Mouse (Mus musculus): Measurements from ENCODE around the gene Rgl1. TPM values are rescaled to one million over a fixed set of nuclear protein-coding genes. Genes with fewer than 3 reads are reported as not detected.
"Not testable (repeated sequence)": the region's sequence is repeated elsewhere in the genome, so short reads cannot be mapped to it uniquely, and the experiment has no call there.

The Rgl1 gene
- polyA plus RNA-seq, 1 experiment from 2014 or later: 54.1 TPM

GRCm38 (mm10) chr1:152779071-152779737 lies 13.1 kb upstream of the Rgl1 start:
- peaks cover 6% of the 10 kb centered on the region; the same call in 1 of the 2 replicates for H3K4me1 ChIP-seq
- no peak overlapping the region for H3K27ac ChIP-seq (replicated peaks)
- peak; percentile 61 for ATAC-seq (ENCODE audit: extremely low read depth, insufficient number of reproducible peaks, low FRiP score, low TSS enrichment)
- no peaks in the 10 kb centered on the region for H3K27me3 ChIP-seq (replicated peaks)
- H3K9ac ChIP-seq: no peak overlapping the region
- H3K36me3 ChIP-seq: peaks cover 25% of the 10 kb centered on the region
- H3K4me3 ChIP-seq: no peak overlapping the region
- peak overlapping the region; percentile 23; the same call in 1 of the 2 replicates for H3K4me2 ChIP-seq
- H3K9me3 ChIP-seq: no peaks in the 10 kb centered on the region
- WGBS: 18% methylated on average over 10 of the region's 10 CpGs

GRCm38 (mm10) chr1:152774601-152775000 lies 8.4 kb upstream of the Rgl1 start:
- H3K4me2 ChIP-seq; H3K4me1 ChIP-seq; ATAC-seq (ENCODE audit: extremely low read depth, insufficient number of reproducible peaks, low FRiP score, low TSS enrichment); H3K9ac ChIP-seq; H3K27ac ChIP-seq (replicated peaks); H3K27me3 ChIP-seq (replicated peaks); H3K9me3 ChIP-seq; H3K4me3 ChIP-seq: not testable (repeated sequence)
- 94% methylated on average over 3 of the region's 3 CpGs for WGBS
- peaks cover 70% of the 10 kb centered on the region for H3K36me3 ChIP-seq

GRCm38 (mm10) chr1:152771016-152771415 lies 4.9 kb upstream of the Rgl1 start:
- Histone ChIP-seq H3K27me3 (replicated peaks) (no peaks in the 10 kb centered on the region), H3K4me3 (no peak overlapping the region), H3K4me2 (no peak overlapping the region), H3K9me3 (no peaks in the 10 kb centered on the region), H3K36me3 (peaks cover 76% of the 10 kb centered on the region), H3K4me1 (peaks cover 10% of the 10 kb centered on the region), H3K27ac (replicated peaks) (no peak overlapping the region), H3K9ac (no peak overlapping the region)
- WGBS: 82% methylated on average over 9 of the region's 9 CpGs
- ATAC-seq (ENCODE audit: extremely low read depth, insufficient number of reproducible peaks, low FRiP score, low TSS enrichment): no peak

GRCm38 (mm10) chr1:152767749-152768488 lies 1.8 kb upstream of the Rgl1 start:
- Histone ChIP-seq H3K4me3 (peak overlapping the region; percentile 90), H3K4me2 (peak overlapping the region; percentile 91), H3K9ac (peak overlapping the region; percentile 98; the same call in 1 of the 2 replicates), H3K4me1 (peaks cover 19% of the 10 kb centered on the region), H3K9me3 (no peaks in the 10 kb centered on the region), H3K36me3 (peaks cover 45% of the 10 kb centered on the region), H3K27me3 (replicated peaks) (peaks cover 12% of the 10 kb centered on the region), H3K27ac (replicated peaks) (no peak overlapping the region)
- 7% methylated on average over 5 of the region's 5 CpGs for WGBS
- ATAC-seq (ENCODE audit: extremely low read depth, insufficient number of reproducible peaks, low FRiP score, low TSS enrichment): no peak

- no peaks in the 10 kb centered on the region for H3K9me3 ChIP-seq
- H3K36me3 ChIP-seq: peaks cover 37% of the 10 kb centered on the region
- peak; percentile 44 for ATAC-seq (ENCODE audit: extremely low read depth, insufficient number of reproducible peaks, low FRiP score, low TSS enrichment)
- under 1% methylated on average over 60 of the region's 60 CpGs for WGBS
- peak overlapping the region; percentile 90 for H3K4me3 ChIP-seq
- peaks cover 19% of the 10 kb centered on the region for H3K4me1 ChIP-seq
- H3K9ac ChIP-seq: peak overlapping the region; percentile 98
- peak overlapping the region; percentile 91 for H3K4me2 ChIP-seq
- H3K27me3 ChIP-seq (replicated peaks): peaks cover 12% of the 10 kb centered on the region
- peak overlapping the region; percentile 94 for H3K27ac ChIP-seq (replicated peaks)
These were observed 925 bp upstream of the Rgl1 start for GRCm38 (mm10) chr1:152766804-152767748.

GRCm38 (mm10) chr1:152761791-152762190 lies 4.4 kb downstream of the Rgl1 start:
- H3K27me3 ChIP-seq (replicated peaks): peaks cover 12% of the 10 kb centered on the region
- H3K4me2 ChIP-seq: no peak overlapping the region
- H3K4me3 ChIP-seq: no peak overlapping the region
- no peak for ATAC-seq (ENCODE audit: extremely low read depth, insufficient number of reproducible peaks, low FRiP score, low TSS enrichment)
- 65% methylated on average over 2 of the region's 2 CpGs for WGBS
- H3K4me1 ChIP-seq: peaks cover 8% of the 10 kb centered on the region
- H3K9ac ChIP-seq: no peak overlapping the region
- no peaks in the 10 kb centered on the region for H3K9me3 ChIP-seq
- H3K27ac ChIP-seq (replicated peaks): no peak overlapping the region
- no peaks in the 10 kb centered on the region for H3K36me3 ChIP-seq

- Histone ChIP-seq H3K36me3 (no peaks in the 10 kb centered on the region), H3K4me3 (no peak within 1 kb of the TSS), H3K4me2 (no peak within 1 kb of the TSS), H3K27ac (replicated peaks) (no peak within 1 kb of the TSS), H3K4me1 (peaks cover 10% of the 10 kb centered on the region), H3K9ac (no peak within 1 kb of the TSS), H3K9me3 (no peaks in the 10 kb centered on the region), H3K27me3 (replicated peaks) (no peaks in the 10 kb centered on the region)
- ATAC-seq (ENCODE audit: extremely low read depth, insufficient number of reproducible peaks, low FRiP score, low TSS enrichment): no peak
- WGBS: 64% methylated on average over 13 of the region's 13 CpGs
These were observed 15.7 kb downstream of the Rgl1 start, which contains the start of gene Apobec4 for GRCm38 (mm10) chr1:152750312-152750965. Apobec4 (plus strand) TSS chr1:152750551.

GRCm38 (mm10) chr1:152749276-152749675 lies 16.9 kb downstream of the Rgl1 start:
- Histone ChIP-seq H3K9me3 (no peaks in the 10 kb centered on the region), H3K36me3 (no peaks in the 10 kb centered on the region), H3K9ac (no peak overlapping the region; the same call in 1 of the 2 replicates), H3K27me3 (replicated peaks) (no peaks in the 10 kb centered on the region), H3K4me2 (no peak overlapping the region), H3K4me3 (no peak overlapping the region), H3K4me1 (peaks cover 10% of the 10 kb centered on the region), H3K27ac (replicated peaks) (no peak overlapping the region)
- ATAC-seq (ENCODE audit: extremely low read depth, insufficient number of reproducible peaks, low FRiP score, low TSS enrichment): no peak
- 63% methylated on average over 9 of the region's 9 CpGs for WGBS

GRCm38 (mm10) chr1:152746426-152746825 lies 19.7 kb downstream of the Rgl1 start:
- WGBS: 8% methylated on average over 5 of the region's 5 CpGs

GRCm38 (mm10) chr1:152743095-152743826 lies 22.9 kb downstream of the Rgl1 start:
- peaks cover 26% of the 10 kb centered on the region for H3K4me1 ChIP-seq
- peak overlapping the region; percentile 27; the same call in 1 of the 2 replicates for H3K4me2 ChIP-seq
- no peaks in the 10 kb centered on the region for H3K36me3 ChIP-seq
- H3K4me3 ChIP-seq: no peak overlapping the region
- no peaks in the 10 kb centered on the region for H3K27me3 ChIP-seq (replicated peaks)
- WGBS: 33% methylated on average over 15 of the region's 15 CpGs
- H3K27ac ChIP-seq (replicated peaks): no peak overlapping the region; the same call in 1 of the 2 replicates
- ATAC-seq (ENCODE audit: extremely low read depth, insufficient number of reproducible peaks, low FRiP score, low TSS enrichment): no peak
- no peaks in the 10 kb centered on the region for H3K9me3 ChIP-seq
- no peak overlapping the region for H3K9ac ChIP-seq

More at GRCm38 (mm10) chr1:152746426-152746825, 19.7 kb downstream of the Rgl1 start:
- H3K27ac ChIP-seq (replicated peaks): no peak overlapping the region
- no peaks in the 10 kb centered on the region for H3K27me3 ChIP-seq (replicated peaks)
- H3K4me2 ChIP-seq: no peak overlapping the region
- H3K9me3 ChIP-seq: no peaks in the 10 kb centered on the region
- no peak overlapping the region for H3K4me3 ChIP-seq
- no peak for ATAC-seq (ENCODE audit: extremely low read depth, insufficient number of reproducible peaks, low FRiP score, low TSS enrichment)
- no peaks in the 10 kb centered on the region for H3K36me3 ChIP-seq
- no peak overlapping the region for H3K9ac ChIP-seq
- H3K4me1 ChIP-seq: peaks cover 19% of the 10 kb centered on the region
